Mouse (Mus musculus): ENCODE measurements at regions not wholly inside any gene's neighbourhood (a gene's known extent, or its start where the extent isn't known, plus 50 kb on each side); places are given as distances from the start of the nearest gene placed in this dataset.
A peak's percentile ranks its signal among the peaks of the same experiment; 100 is the strongest.

GRCm38 (mm10) chr2:61527127-61527526 is 51.3 kb upstream of the Tank start:
- DNase-seq, result no peak

GRCm38 (mm10) chr2:61524060-61524734 is 54.2 kb upstream of the Tank start:
- no peak for DNase-seq

- no peak for DNase-seq
Measured at GRCm38 (mm10) chr2:61514445-61515123, 63.8 kb upstream of the Tank start.

- no peak for DNase-seq
Measured at GRCm38 (mm10) chr2:61513787-61514444, 64.5 kb upstream of the Tank start.

GRCm38 (mm10) chr2:61503594-61503993 is 74.8 kb upstream of the Tank start:
- no peak for DNase-seq

- no peak for DNase-seq
Measured at GRCm38 (mm10) chr2:61501922-61502321, 76.5 kb upstream of the Tank start.

GRCm38 (mm10) chr2:61499266-61499665 is 79.1 kb upstream of the Tank start:
- no peak for DNase-seq

DNA sequence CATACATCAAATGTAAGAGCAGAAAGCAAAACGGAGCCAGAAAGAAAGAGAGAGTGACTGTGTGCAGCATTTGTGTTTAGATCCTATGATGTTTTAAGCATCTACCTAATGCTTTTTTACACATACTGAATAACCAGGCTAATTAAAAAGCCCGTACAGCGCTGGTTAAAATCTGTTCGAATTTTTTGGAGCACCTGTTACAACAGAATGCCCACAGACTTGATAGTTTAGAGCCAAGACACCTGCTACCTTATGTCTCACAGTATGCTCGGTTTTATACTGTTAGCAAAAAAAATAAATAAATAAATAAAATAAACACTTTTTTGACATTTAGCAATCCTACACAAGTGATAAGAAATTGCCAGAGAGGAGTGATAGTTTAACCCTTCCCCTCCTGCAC is 80.5 kb upstream of the Tank start:
- DNase-seq, result no peak

DNA sequence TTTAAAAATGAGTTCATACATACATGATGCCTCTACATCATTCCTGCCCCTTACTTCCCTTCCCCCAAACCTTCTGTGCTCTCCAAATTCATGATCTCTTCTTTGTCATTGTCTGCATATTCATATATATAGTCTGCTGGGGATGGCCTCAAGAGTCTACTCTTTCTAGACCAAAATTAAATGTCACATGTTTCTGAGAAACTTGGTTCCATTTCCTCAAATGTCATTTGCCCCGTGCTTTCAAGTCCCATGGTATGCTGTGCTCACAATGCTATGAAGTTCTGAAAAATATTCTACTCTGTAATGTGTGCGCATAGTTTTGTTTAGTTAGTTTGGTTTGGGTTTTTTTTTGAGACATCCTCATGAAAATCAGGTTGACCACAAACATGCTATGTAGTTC is 81.4 kb upstream of the Tank start:
- no peak for DNase-seq

DNA sequence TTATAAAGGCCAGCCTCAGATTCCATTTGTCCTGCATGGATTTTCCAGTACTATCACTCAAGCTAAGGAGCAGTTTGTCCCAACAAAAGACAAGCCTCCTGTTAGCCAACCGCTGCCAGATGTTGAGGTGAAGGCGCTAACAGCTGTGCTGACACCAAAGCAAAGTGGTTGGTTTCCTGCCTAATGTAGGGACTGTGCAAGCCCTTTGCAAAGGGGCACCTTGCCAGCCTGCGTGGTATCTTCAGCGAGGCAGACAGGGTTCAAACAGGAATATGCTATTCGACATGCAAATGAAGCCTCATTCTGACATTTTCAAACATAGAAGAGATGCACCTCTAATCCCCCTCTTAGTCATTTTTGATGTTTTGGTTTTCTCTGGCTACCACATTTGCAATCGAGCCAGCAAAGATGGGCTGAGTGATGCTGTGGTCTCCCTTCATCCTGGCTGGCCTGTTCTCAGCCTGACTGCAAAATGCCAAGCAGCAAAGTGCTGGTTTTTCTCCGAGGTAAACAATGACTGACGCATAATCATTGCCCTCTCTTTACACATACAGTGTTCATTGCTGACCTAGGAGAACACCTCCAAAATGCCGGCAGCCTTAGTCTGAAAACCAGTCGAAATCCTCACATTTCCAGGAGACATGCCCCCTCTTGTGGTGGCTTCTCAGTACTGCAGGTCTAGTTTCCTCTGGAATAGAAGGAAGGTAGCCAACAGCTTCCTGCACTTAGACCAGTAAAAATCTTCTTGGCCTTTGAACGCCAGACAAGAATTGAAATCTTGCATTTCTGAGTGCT is 84.3 kb upstream of the Tank start:
- DNase-seq, result peak; percentile 68

- DNase-seq, result peak; percentile 26
Measured at GRCm38 (mm10) chr2:61492043-61492743, 86.2 kb upstream of the Tank start.

DNA sequence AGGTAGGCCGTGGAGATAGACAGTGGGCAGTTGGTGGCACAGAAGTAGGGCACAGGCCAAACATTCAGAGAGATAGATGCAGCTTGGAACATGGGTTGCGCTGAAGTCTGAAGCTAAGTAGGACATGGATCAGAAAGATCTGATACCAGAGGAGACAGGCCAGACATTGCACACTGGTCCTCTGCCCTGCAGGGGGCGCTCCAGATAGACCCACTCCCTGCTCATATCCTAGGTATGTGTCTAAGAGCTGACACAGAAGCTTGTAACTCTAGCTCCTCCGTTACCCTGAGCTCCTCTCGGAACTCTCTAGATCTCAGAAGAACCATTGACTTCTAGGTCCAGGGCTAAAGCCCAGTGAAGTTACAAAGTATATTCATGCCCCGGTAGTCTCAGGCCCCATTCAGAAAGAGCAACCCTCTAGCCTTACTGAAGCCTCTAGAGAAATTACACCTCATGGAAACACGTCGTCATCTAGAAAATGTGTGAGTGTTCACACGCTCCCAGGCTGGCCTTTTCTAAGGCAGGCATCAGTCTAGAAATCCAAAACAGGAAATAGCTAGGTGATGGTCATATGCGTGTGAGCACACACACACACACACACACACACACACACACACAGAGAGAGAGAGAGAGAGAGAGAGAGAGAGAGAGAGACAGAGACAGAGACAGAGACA is 87.8 kb upstream of the Tank start:
- DNase-seq, result no peak

DNA sequence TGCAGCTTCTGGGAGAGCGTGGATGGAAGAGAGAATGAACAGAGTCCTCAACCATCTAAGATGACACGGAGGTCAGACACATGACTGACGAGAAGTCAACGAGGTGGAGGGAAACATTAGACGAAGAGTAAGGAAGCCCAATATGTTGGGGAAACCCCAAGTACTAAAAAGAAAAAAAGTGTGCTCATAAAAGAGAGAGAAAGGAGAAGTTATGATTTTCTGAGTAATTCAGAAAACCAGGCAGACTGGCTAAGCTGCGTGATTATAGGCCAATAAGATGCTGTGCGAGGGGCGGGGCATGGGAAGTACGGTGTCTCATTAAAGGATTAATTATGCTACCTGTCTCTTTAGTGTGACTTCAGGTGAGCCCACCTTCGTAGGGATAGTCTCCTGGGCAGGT is 88.6 kb upstream of the Tank start:
- DNase-seq, result no peak

GRCm38 (mm10) chr2:61483820-61484219 is 94.6 kb upstream of the Tank start:
- DNase-seq, result no peak

DNA sequence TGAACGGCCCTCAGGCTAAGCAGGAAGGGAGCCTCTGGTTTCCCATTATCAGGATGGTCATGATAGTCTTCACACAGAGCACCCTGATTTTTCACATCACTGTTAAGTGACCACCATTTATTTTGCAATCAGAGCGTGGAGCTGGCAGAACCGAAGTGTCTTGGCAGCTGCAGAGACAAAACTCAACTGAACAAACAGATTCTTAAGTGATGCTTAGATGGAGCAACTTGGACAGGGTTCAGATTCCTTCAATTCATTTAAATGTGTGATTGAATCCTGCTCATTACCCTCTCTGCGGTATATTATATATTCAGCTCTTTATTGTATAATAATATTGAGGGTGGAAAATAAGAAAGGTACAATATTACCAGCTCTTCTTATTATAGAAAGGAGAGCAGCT is 101.7 kb upstream of the Tank start:
- no peak for DNase-seq

- DNase-seq, result no peak
Measured at GRCm38 (mm10) chr2:61474626-61475025, 103.8 kb upstream of the Tank start.

DNA sequence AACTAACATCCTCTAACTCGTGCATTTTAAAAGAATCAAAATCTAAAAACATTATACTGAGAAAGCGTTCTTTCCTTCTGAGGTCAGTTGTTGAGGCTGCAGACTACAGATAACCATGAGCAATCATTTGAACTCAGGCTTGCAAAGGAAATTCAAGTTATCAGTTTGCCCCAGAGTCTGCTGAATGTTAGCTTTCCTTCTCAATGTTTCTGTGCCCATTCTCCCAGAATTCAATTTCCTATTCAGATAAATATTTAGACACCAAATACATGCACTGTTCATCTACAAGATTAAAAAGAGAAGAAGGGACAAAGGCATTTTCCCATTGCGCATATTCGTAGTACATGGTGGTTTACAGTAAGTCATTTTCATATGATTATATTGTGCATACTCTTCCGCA is 107.9 kb upstream of the Tank start:
- no peak for DNase-seq

DNA sequence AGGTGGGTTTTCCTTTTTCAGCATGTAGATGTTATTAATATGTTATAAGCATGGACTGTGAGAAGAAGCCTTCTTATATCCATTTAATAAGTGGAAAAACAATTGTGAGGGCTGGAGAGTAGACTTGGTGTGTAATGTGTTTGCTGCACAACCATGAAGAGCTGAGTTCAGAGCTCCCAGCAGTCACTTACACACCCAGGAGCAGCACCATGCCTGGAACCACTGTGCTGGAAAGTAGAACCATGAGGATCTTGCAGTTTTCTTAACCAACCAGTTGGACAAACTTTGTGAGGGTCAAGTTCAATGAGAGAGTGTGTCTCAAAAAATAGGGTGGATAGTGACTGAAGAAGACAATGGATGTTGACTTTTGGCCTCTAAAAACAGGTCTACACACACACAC is 108.3 kb upstream of the Tank start:
- no peak for DNase-seq

DNA sequence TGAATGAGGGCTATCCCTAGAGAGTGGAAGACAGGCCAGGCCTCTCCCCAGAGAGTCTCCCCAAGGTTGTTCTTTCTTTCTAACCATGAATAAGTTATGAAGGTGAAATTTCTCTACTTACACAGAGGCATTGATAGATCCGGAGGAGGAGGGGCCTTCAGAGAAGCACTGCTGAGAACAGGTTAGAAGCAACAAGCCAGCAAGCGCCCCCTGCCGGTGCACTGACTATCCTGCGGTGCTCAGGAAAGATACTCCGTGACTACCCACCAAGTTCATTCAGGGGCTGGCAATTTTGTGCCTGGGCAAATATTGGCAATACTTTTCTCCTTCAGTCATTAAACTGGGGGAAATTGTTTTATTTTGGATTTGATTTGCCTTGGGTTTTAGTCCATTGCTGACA is 122.5 kb upstream of the Tank start:
- DNase-seq, result peak; percentile 50

DNA sequence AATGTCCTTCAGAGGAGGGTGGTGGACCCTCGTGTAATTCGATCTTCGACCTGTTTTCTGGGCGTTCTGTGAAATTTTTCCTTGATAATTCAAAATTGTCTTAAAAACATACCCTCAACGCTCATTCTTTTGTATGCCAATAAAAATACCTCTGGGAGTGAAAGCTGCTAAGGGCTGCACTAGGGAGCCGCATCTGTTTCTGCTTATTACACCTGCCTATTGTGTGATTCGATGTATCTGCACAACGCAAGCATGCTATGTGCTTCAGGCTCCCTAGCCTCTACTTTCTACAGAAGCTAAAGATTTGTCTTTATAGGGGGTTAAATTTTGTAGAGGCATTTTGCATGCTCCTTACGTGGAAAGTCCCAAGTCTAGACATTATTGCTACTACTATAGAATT is 123.7 kb upstream of the Tank start:
- DNase-seq, result no peak

DNA sequence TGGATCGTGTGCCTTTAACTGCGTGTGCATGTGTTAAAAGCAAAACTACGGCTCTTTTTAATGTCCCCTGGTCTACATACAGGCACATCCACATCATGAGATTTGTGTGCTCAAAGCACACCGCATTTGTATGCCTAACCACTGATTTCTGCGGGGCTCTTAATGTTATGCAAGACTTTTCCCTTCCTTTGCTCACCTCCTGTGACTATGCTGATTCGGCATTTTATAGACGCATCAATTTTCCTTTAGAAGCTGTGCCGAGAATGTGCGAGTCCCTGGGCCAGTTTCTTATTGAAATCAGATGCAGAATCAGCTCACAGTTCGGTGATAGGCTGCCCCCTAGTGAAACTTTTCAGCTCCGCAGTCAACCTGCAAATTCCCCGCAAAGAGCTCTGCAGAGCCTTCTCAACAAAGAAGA is 124.1 kb upstream of the Tank start:
- DNase-seq, result peak; percentile 88
